Mouse (Mus musculus) brain, embryonic 14.5 days (tissue): ENCODE results near the gene Rhbdf2.

Experiments
- CTCF ChIP-seq: fragments of 200-500 bp; IDR thresholded peaks from 2 replicates; pipeline ENCODE4 v1.5.1; 2012; ENCODE audit warnings: inconsistent platforms, mild to moderate bottlenecking, moderate library complexity, borderline replicate concordance; ENCODE audit not compliant: insufficient read depth, insufficient read length; ENCODE audit errors: extremely low read depth
- POLR2A ChIP-seq: fragments of 200-500 bp; IDR thresholded peaks from 2 replicates; pipeline ENCODE4 v1.6.1; 2012; ENCODE audit warnings: mild to moderate bottlenecking, inconsistent platforms, borderline replicate concordance; ENCODE audit not compliant: poor library complexity, insufficient read depth, insufficient read length, severe bottlenecking; ENCODE audit errors: extremely low read depth

DNA sequence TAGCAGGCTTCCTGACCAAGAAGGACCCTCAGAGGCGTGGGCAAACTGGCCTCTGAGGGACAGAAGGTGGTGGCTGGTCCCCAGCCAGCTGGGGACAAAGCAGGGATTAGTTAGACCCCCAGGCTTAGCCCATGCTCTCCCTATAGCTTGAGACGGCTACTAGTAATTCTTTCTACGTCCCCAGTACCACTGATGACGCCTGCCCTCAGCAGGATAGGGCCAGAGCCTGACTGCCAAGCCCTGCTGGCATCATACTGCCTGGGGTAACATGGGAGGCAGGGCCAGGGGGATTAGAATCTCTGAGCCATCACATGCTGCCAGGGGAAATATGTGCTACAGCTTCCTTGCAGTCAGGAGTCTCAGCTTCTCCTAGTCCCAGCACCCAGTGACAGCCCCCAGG lies 33.5 kb downstream of the Rhbdf2 start:
- TF ChIP-seq CTCF (no peak), POLR2A (no peak)
